Mouse (Mus musculus) hindbrain, embryonic 10.5 days (tissue): ENCODE measurements at regions not wholly inside any gene's neighbourhood (a gene's known extent, or its start where the extent isn't known, plus 50 kb on each side); places are given as distances from the start of the nearest gene placed in this dataset.

ENCODE experiments used
- DNase-seq: peaks from one replicate; pipeline ENCODE4 v3.0.0-alpha.2; 2017; ENCODE audit warnings: low spot score
- H3K27ac ChIP-seq: fragments of 300-500 bp; sonication (generic); 2 replicates; pipeline ENCODE4 v1.5.1; 2016; ENCODE audit warnings: mild to moderate bottlenecking, moderate library complexity
- H3K27me3 ChIP-seq: fragments of 300-500 bp; sonication (generic); 2 replicates; pipeline ENCODE4 v1.6.1; 2016; ENCODE audit warnings: mild to moderate bottlenecking; ENCODE audit not compliant: poor library complexity, insufficient read depth, severe bottlenecking
- H3K36me3 ChIP-seq: fragments of 300-500 bp; sonication (generic); 2 replicates; pipeline ENCODE4 v1.6.1; 2016; ENCODE audit warnings: mild to moderate bottlenecking, moderate library complexity
- H3K4me1 ChIP-seq: fragments of 300-500 bp; sonication (generic); replicated peaks from 2 replicates; pipeline ENCODE4 v1.6.1; 2016; ENCODE audit warnings: mild to moderate bottlenecking
- H3K4me3 ChIP-seq: fragments of 300-500 bp; sonication (generic); 2 replicates; pipeline ENCODE4 v1.5.1; 2016; ENCODE audit warnings: mild to moderate bottlenecking, moderate library complexity
- H3K9me3 ChIP-seq: fragments of 300-500 bp; sonication (generic); 2 replicates; pipeline ENCODE4 v1.6.1; 2016; ENCODE audit warnings: mild to moderate bottlenecking, moderate library complexity
- WGBS: fragments of 180-500 bp; shearing (Covaris S2); methylation state at CpG from one replicate; pipeline ENCODE4 v1.1.7; 2016; 5-methylcytosine and 5-hydroxymethylcytosine counted together

DNA sequence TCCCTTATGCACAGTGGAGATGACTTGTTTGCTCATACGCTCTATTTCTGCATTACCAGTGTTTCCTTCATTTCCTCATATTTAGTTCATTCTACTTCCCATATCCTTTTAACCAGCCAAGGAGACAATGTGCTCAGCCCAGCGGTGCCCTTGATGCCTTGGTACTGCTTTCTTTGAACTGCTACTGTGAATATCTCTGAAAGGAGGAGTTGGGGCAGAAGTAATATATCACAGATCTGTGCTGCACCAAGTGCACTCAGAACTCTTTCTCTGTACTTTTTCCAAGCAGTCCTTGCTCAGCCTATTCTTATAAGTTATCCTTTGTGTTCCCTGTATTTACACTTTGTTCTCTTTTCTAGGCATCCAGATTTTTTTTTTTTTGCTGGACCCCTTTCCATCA lies 407.5 kb downstream of the Olfm4 start:
- Histone ChIP-seq H3K4me3 (no peak overlapping the region), H3K36me3 (no peaks in the 10 kb centered on the region), H3K9me3 (no peaks in the 10 kb centered on the region), H3K4me1 (no peaks in the 10 kb centered on the region), H3K27ac (no peak overlapping the region), H3K27me3 (no peaks in the 10 kb centered on the region)
- DNase-seq, result no peak
- 81% methylated on average over 2 of the region's 2 CpGs for WGBS

DNA sequence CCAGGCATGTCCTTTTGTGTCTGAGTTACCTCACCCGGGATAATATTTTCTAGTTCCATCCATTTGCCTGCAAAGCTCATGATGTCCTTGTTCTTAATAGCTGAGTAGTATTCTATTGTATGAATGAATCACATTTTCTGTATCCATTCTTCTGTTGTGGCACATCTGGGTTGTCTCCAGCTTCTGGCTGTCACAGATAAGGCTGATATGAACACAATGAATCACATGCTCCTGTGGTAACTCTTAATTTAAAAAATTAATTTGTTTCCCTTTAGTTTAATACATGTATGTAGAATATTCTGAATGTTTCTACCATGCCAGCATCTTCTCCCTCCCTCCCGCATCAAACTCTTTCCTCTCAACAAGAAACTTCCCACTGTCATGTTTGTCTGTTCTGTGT lies 424.4 kb downstream of the Olfm4 start:
- 97% methylated on average over 2 of the region's 2 CpGs for WGBS
- no peaks in the 10 kb centered on the region for H3K27me3 ChIP-seq
- no peaks in the 10 kb centered on the region for H3K36me3 ChIP-seq
- H3K9me3 ChIP-seq, result no peaks in the 10 kb centered on the region
- H3K4me1 ChIP-seq, result no peaks in the 10 kb centered on the region
- DNase-seq, result no peak
- no peak overlapping the region for H3K4me3 ChIP-seq
- no peak overlapping the region for H3K27ac ChIP-seq

DNA sequence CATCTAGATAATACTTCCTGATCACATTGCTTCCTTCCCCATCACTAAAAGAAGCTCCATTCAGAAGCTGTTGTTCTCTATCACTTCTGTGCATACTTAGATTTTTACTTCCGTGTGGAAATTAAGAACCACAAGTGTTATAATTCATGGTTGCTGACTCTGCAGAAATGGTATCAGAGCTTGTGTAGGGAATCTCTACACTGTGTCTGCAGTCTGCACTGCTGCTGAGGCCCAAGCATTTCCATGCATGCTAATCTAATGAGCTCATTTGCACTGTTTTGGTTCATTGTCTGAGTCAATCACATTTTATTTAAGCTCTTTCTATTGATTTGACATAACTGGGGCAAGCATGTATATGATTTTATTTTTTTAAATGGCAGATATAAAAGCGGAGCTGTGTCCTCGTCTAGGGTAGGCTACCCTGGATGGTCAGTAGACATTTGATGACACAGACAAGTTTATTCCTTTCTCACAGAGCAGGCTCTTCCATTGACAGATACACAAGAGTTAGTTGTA lies 435.0 kb downstream of the Olfm4 start:
- H3K9me3 ChIP-seq, result no peaks in the 10 kb centered on the region
- no peak overlapping the region for H3K4me3 ChIP-seq
- no peak overlapping the region for H3K27ac ChIP-seq
- H3K36me3 ChIP-seq, result no peaks in the 10 kb centered on the region
- WGBS, result 90% methylated on average over 3 of the region's 3 CpGs
- H3K27me3 ChIP-seq, result no peaks in the 10 kb centered on the region
- DNase-seq, result no peak
- no peaks in the 10 kb centered on the region for H3K4me1 ChIP-seq

DNA sequence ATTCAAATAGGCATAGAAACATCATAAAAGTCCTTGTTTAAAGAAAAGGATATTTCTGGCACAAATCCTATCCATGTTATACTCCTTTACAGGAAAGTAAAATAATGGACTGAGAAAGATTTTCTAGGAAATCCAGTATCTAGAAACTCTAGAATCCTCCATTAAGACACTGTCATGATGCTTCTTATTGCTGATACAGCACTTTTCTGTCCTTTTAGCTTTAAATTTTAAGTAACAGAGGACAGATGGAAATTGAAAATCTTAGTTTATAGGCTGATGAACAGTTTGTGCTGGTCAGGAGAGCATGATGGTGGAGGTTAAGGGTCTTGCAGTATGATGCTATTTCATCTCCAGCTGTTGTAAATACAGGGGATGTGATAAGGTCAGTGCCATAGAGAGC lies 459.9 kb downstream of the Olfm4 start:
- Histone ChIP-seq H3K27ac (no peak overlapping the region), H3K4me3 (no peak overlapping the region), H3K4me1 (no peaks in the 10 kb centered on the region), H3K9me3 (no peaks in the 10 kb centered on the region), H3K36me3 (no peaks in the 10 kb centered on the region), H3K27me3 (no peaks in the 10 kb centered on the region)
- DNase-seq, result no peak

DNA sequence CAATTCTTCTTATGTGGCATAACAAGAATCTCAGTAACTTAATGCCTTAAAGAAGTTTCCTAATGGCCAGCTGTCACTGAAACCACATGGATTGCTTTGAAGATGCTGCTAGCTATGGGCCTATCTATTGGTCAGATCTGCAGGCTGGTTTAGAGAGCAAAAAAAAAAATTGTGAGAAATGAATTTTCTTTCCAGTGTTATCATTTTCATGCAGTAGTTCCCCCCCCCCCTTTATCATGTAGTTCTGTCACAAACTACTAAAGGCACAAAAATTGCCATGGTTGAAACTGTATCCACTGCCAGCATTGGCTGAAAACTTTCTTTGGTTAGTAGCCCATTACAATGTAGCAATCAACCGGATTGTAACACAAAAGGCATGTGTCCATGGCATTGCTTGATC lies 487.6 kb downstream of the Olfm4 start:
- H3K27me3 ChIP-seq, result no peaks in the 10 kb centered on the region
- WGBS, result 59% methylated on average over 1 of the region's 1 CpGs
- H3K4me1 ChIP-seq, result no peaks in the 10 kb centered on the region
- no peak for DNase-seq
- H3K9me3 ChIP-seq, result no peaks in the 10 kb centered on the region
- no peak overlapping the region for H3K27ac ChIP-seq
- H3K36me3 ChIP-seq, result no peaks in the 10 kb centered on the region
- no peak overlapping the region for H3K4me3 ChIP-seq

DNA sequence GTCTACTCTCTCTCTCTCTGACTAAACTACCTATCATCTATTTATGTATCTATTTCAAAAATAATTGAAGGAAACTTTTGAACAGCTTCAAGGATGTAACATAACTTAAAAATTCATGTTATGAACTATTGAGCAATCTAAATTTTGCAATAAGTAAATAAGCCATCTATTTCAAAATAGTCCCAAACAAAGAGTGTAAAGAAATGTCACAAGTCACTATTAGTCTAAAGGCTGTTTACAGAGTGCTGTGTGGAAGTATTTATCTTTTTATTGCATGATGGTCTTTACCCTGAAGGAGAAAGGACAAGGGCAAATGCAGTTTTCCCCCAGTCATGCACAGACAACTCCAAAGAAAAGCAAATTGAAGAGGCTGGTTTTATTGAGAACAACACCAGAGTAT lies 496.0 kb downstream of the Olfm4 start:
- Histone ChIP-seq H3K27ac (no peak overlapping the region), H3K4me1 (no peaks in the 10 kb centered on the region), H3K36me3 (no peaks in the 10 kb centered on the region), H3K27me3 (no peaks in the 10 kb centered on the region), H3K4me3 (no peak overlapping the region), H3K9me3 (no peaks in the 10 kb centered on the region)
- DNase-seq, result no peak

DNA sequence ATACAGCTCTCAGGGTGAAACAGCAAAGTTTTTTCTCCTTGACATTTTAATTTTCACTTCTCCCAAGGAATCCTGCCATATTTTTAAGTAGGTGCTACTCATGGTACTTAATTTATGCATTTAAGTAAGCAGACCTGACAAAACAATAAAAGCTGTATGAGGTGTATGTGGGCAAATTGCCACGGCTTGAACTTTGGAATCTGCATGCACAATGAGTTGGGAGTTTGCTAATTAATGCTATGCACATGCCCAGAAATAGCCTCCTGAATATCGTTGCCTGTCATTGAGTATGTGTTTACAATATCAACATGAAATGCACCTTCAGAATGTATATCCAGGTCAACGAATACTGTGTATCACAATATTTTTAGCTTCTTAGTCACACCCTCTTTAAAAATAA lies 498.9 kb downstream of the Olfm4 start:
- 90% methylated on average over 3 of the region's 3 CpGs for WGBS

DNA sequence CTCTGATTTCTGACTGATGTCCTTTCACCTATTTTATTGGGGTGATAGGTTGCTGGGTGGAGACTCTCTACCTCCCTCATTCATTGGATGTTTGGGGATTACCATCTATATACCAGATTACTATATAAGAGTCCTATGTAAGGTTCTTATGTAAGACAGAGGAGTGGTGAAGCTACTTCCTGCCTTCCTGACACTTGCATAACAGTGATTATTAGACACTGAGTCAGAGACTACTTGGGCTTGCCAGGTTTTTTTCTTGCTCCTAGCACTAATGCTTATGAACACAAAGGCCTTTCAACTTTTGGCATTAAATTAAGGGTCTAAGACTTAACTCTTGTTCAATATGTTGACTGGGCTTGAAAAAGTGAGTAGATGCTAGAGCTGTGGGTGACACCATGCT lies 500.4 kb downstream of the Olfm4 start:
- Histone ChIP-seq H3K4me1 (0 out of 2 replicates have a peak, but pooled peaks cover 2% of the 10 kb centered on the region), H3K9me3 (no peaks in the 10 kb centered on the region), H3K36me3 (no peaks in the 10 kb centered on the region), H3K27me3 (no peaks in the 10 kb centered on the region), H3K27ac (no peak overlapping the region), H3K4me3 (no peak overlapping the region)
- DNase-seq, result no peak

More for the DNA sequence above, 498.9 kb downstream of the Olfm4 start:
- H3K27me3 ChIP-seq, result no peaks in the 10 kb centered on the region
- no peak for DNase-seq
- 0 out of 2 replicates have a peak, but pooled peaks cover 2% of the 10 kb centered on the region for H3K4me1 ChIP-seq
- H3K9me3 ChIP-seq, result no peaks in the 10 kb centered on the region
- H3K36me3 ChIP-seq, result no peaks in the 10 kb centered on the region
- no peak overlapping the region for H3K27ac ChIP-seq
- H3K4me3 ChIP-seq, result no peak overlapping the region

DNA sequence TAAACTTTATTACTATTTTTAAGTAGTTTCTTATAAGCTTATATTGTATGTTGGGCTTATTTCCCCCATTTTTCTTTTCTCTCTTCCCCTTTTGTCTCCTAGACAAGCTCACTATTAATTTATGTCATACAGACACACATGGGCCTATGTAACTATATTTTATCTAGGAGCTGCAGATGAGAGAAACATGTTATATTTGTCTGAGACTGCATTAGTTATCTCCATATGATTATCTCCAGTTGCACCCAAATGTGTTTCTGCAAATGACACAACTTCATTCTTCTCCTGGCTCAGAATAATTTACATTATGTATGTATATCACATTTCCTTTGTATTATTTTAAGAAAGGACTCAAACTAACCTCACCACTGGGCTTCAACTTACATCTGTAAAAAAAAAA lies 501.3 kb downstream of the Olfm4 start:
- DNase-seq, result no peak
- Histone ChIP-seq H3K4me1 (0 out of 2 replicates have a peak, but pooled peaks cover 2% of the 10 kb centered on the region), H3K27ac (no peak overlapping the region), H3K36me3 (no peaks in the 10 kb centered on the region), H3K9me3 (no peaks in the 10 kb centered on the region), H3K27me3 (no peaks in the 10 kb centered on the region), H3K4me3 (no peak overlapping the region)

DNA sequence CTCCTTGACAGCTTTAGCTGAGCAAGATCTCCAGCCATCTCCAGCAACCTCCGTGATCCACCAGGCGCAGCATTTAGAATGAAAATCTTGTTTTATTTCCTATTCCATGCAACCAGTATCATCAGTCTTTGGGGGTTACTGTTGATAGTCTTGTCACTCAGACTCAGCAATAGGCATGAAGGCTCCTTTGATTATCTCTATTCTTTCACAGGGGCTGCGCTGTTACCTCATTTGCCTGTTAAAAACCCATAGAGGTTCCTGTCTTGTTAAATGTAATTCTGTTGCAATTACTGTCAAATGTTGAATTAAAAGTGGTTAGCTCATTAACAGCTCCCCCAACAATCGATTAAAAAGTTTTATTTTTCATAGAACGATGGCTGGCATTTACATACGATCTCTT lies 502.7 kb downstream of the Olfm4 start:
- no peaks in the 10 kb centered on the region for H3K27me3 ChIP-seq
- H3K9me3 ChIP-seq, result no peaks in the 10 kb centered on the region
- DNase-seq, result no peak
- no peaks in the 10 kb centered on the region for H3K36me3 ChIP-seq
- 0 out of 2 replicates have a peak, but pooled peaks cover 2% of the 10 kb centered on the region for H3K4me1 ChIP-seq
- no peak overlapping the region for H3K27ac ChIP-seq
- no peak overlapping the region for H3K4me3 ChIP-seq
- WGBS, result 81% methylated on average over 6 of the region's 6 CpGs

DNA sequence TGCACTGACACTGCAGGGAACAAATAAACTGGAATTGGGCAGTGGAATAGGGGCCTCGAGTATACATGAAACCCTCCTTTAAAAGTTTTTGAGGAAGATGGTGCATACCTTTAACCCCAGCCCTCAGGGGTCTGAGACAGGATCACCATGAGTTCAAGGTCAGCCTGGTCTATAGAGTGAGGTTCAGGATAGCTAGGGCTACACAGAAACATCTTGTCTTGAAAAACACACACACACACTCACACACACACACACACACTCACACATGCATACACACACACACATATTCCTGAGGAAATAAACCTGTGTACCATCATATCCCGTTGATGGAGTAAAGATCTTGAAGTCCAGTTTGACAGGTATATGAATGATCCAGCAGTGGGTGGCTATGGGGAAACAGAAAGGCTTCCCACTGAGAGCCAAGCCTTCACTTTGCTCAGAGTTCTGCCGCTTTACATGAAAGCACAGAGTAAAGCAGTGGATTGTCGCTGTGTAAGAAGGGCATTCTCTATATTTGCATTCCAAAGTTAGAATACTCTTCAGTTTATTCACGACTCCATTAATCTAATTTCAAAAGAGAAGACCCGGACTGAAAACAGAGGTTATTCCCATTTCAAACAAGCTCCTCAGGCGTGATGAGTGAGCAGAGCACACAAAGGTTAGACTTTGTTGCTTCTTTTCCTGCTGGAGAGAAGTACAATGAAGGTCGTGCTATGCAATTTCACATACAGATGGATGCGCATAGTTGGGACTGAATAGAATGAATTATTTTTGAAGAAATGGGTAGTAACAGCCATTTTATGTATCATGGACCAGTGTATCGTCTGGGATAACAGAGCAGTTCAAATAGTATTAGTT lies 508.4 kb downstream of the Olfm4 start:
- Histone ChIP-seq H3K27ac (no peak overlapping the region), H3K36me3 (no peaks in the 10 kb centered on the region), H3K9me3 (no peaks in the 10 kb centered on the region), H3K4me3 (no peak overlapping the region), H3K27me3 (no peaks in the 10 kb centered on the region; the same call in 1 of the 2 replicates), H3K4me1 (peaks cover 12% of the 10 kb centered on the region; the same call in 1 of the 2 replicates)
- DNase-seq, result peak; percentile 9
- WGBS, result 35% methylated on average over 10 of the region's 10 CpGs

DNA sequence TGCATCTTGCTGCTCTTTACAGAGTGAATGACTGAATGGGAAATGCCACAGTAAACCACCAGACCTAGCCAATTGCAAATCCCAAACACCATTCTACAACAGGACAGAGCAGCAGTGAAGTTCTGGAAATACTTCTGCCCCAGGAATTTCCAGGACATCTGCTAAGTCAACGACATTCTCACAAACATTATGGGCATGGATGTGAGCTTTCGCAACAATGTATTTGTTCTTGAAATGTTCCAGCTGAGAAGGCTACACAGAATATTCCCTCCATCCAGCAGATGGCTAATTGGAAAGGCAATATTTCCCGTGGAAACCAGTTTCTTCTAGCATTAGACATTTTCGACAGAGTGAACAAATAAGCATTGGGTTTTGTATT lies 509.0 kb downstream of the Olfm4 start:
- Histone ChIP-seq H3K9me3 (no peaks in the 10 kb centered on the region), H3K36me3 (no peaks in the 10 kb centered on the region), H3K4me3 (no peak overlapping the region), H3K4me1 (peaks cover 12% of the 10 kb centered on the region; the same call in 1 of the 2 replicates), H3K27me3 (no peaks in the 10 kb centered on the region; the same call in 1 of the 2 replicates), H3K27ac (no peak overlapping the region)
- 70% methylated on average over 4 of the region's 4 CpGs for WGBS
- no peak for DNase-seq

DNA sequence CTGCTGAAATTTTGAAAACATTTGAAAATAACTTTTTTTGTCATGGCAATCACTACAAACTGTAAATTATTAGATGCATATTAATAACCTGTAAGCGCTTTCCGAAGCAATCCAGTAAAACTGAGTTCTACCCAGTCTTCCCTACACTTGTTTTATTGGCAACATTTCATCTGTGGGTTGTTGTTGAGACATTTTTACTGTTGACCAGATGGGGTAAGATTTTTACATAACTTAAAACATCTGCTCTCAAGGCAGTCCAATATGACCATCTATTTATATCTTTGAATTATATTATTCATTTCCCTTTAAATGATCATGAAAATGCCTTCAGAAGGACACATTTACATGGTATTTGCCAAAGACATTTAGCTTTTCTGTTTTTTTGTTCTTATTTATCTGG lies 520.5 kb downstream of the Olfm4 start:
- H3K4me1 ChIP-seq, result no peaks in the 10 kb centered on the region
- H3K27ac ChIP-seq, result no peak overlapping the region
- no peak for DNase-seq
- no peaks in the 10 kb centered on the region for H3K27me3 ChIP-seq
- no peaks in the 10 kb centered on the region for H3K9me3 ChIP-seq
- no peaks in the 10 kb centered on the region for H3K36me3 ChIP-seq
- H3K4me3 ChIP-seq, result no peak overlapping the region
- WGBS, result 96% methylated on average over 2 of the region's 2 CpGs
